Mouse (Mus musculus): Measurements from ENCODE around the gene Gm10273.
"Not testable (repeated sequence)": the region's sequence is repeated elsewhere in the genome, so short reads cannot be mapped to it uniquely, and the experiment has no call there.

Gm10273 gene

GRCm38 (mm10) chr10:59395461-59395860 is at the start of gene Gm10273:
Gene Gm10273, plus strand, starts transcription at chr10:59395632.
- not testable (repeated sequence) for DNase-seq (ENCODE audit: low read depth)

GRCm38 (mm10) chr10:59346560-59346959 is 48.9 kb upstream of the Gm10273 start:
- DNase-seq (ENCODE audit: low read depth): no peak

- no peak for DNase-seq (ENCODE audit: low read depth)
Measured at GRCm38 (mm10) chr10:59348200-59348599, 47.2 kb upstream of the Gm10273 start.

- DNase-seq (ENCODE audit: low read depth): no peak
Measured at GRCm38 (mm10) chr10:59349536-59349935, 45.9 kb upstream of the Gm10273 start.

GRCm38 (mm10) chr10:59353065-59353464 is 42.4 kb upstream of the Gm10273 start:
- no peak for DNase-seq (ENCODE audit: low read depth)

- no peak for DNase-seq (ENCODE audit: low read depth)
Measured at GRCm38 (mm10) chr10:59354120-59354519, 41.3 kb upstream of the Gm10273 start.

- DNase-seq (ENCODE audit: low read depth): no peak
Measured at GRCm38 (mm10) chr10:59355020-59355419, 40.4 kb upstream of the Gm10273 start.

- peak; percentile 56 for DNase-seq (ENCODE audit: low read depth)
Measured at GRCm38 (mm10) chr10:59358744-59359143, 36.7 kb upstream of the Gm10273 start.

- DNase-seq (ENCODE audit: low read depth): no peak
Measured at GRCm38 (mm10) chr10:59363208-59363607, 32.2 kb upstream of the Gm10273 start.

- no peak for DNase-seq (ENCODE audit: low read depth)
Measured at GRCm38 (mm10) chr10:59364551-59364950, 30.9 kb upstream of the Gm10273 start.

- no peak for DNase-seq (ENCODE audit: low read depth)
Measured at GRCm38 (mm10) chr10:59365804-59366589, 29.4 kb upstream of the Gm10273 start.

GRCm38 (mm10) chr10:59366746-59367145 is 28.7 kb upstream of the Gm10273 start:
- no peak for DNase-seq (ENCODE audit: low read depth)

GRCm38 (mm10) chr10:59367206-59367605 is 28.2 kb upstream of the Gm10273 start:
- DNase-seq (ENCODE audit: low read depth): no peak

GRCm38 (mm10) chr10:59368729-59369128 is 26.7 kb upstream of the Gm10273 start:
- DNase-seq (ENCODE audit: low read depth): no peak

GRCm38 (mm10) chr10:59369426-59369825 is 26.0 kb upstream of the Gm10273 start:
- DNase-seq (ENCODE audit: low read depth): no peak

GRCm38 (mm10) chr10:59377906-59378305 is 17.5 kb upstream of the Gm10273 start:
- DNase-seq (ENCODE audit: low read depth): no peak

GRCm38 (mm10) chr10:59378728-59379127 is 16.7 kb upstream of the Gm10273 start:
- DNase-seq (ENCODE audit: low read depth): no peak

- no peak for DNase-seq (ENCODE audit: low read depth)
Measured at GRCm38 (mm10) chr10:59379927-59380326, 15.5 kb upstream of the Gm10273 start.

GRCm38 (mm10) chr10:59380411-59380821 is 15.0 kb upstream of the Gm10273 start:
- no peak for DNase-seq (ENCODE audit: low read depth)

GRCm38 (mm10) chr10:59381563-59381962 is 13.9 kb upstream of the Gm10273 start:
- DNase-seq (ENCODE audit: low read depth): not testable (repeated sequence)

GRCm38 (mm10) chr10:59386951-59387350 is 8.5 kb upstream of the Gm10273 start:
- no peak for DNase-seq (ENCODE audit: low read depth)

GRCm38 (mm10) chr10:59389652-59390051 is 5.8 kb upstream of the Gm10273 start:
- no peak for DNase-seq (ENCODE audit: low read depth)

- DNase-seq (ENCODE audit: low read depth): no peak
Measured at GRCm38 (mm10) chr10:59391907-59392306, 3.5 kb upstream of the Gm10273 start.
